Mouse (Mus musculus) stomach, embryonic 14.5 days (tissue): Measurements from ENCODE around the gene Lzts2. TPM values are rescaled to one million over a fixed set of nuclear protein-coding genes. Genes with fewer than 3 reads are reported as not detected.

Experiments used
- ATAC-seq: fragments of 200-750 bp; cut with Nextera tagmentation; 2 replicates; pipeline ENCODE4 v1.8.0; 2017; ENCODE audit warnings: low read depth, moderate TSS enrichment; ENCODE audit not compliant: insufficient number of reproducible peaks, insufficient read depth, low FRiP score
- H3K27ac ChIP-seq: fragments of 300-500 bp; sonication (generic); 2 replicates; pipeline ENCODE4 v1.5.1; 2014; ENCODE audit warnings: mild to moderate bottlenecking, low read length, moderate library complexity, mixed read lengths
- H3K27me3 ChIP-seq: fragments of 300-500 bp; sonication (generic); 2 replicates; pipeline ENCODE4 v1.6.1; 2014; ENCODE audit warnings: low read length, control low read depth, mixed read lengths; ENCODE audit not compliant: control insufficient read depth, insufficient read depth
- H3K36me3 ChIP-seq: fragments of 300-500 bp; sonication (generic); 2 replicates; pipeline ENCODE4 v1.6.1; 2014; ENCODE audit warnings: mild to moderate bottlenecking, control low read depth, low read length, moderate library complexity, mixed read lengths; ENCODE audit not compliant: control insufficient read depth, insufficient read depth
- H3K4me1 ChIP-seq: fragments of 300-500 bp; sonication (generic); 2 replicates; pipeline ENCODE4 v1.6.1; 2014; ENCODE audit warnings: low read length, control low read depth, mixed read lengths; ENCODE audit not compliant: control insufficient read depth, insufficient read depth
- H3K4me2 ChIP-seq: fragments of 300-500 bp; sonication (generic); replicated peaks from 2 replicates; pipeline ENCODE4 v1.6.1; 2014; ENCODE audit warnings: low read depth, low read length, control low read depth
- H3K4me3 ChIP-seq: fragments of 300-500 bp; sonication (generic); 2 replicates; pipeline ENCODE4 v1.5.1; 2014; ENCODE audit warnings: low read depth, low read length, control low read depth
- H3K9ac ChIP-seq: fragments of 300-500 bp; sonication (generic); replicated peaks from 2 replicates; pipeline ENCODE4 v1.6.1; 2014; ENCODE audit warnings: low read depth, mild to moderate bottlenecking, control low read depth, low read length, moderate library complexity, mixed read lengths
- H3K9me3 ChIP-seq: fragments of 300-500 bp; sonication (generic); 2 replicates; pipeline ENCODE4 v1.6.1; 2016; ENCODE audit warnings: low read depth, low read length, control low read depth; ENCODE audit not compliant: control insufficient read depth
- WGBS: fragments of 180-500 bp; shearing (Covaris S2); extraction: QIAGEN DNeasy Blood & Tissue Kit; methylation state at CpG from one replicate; pipeline ENCODE4 v1.1.7; 2014; 5-methylcytosine and 5-hydroxymethylcytosine counted together
- polyA plus RNA-seq: library from polyadenylated mRNA; unstranded; fragments of >200 nt; fragmentation: Nextera tagmentation; extraction: Ambion mirVana; gene quantifications from 2 replicates; pipeline ENCODE4 v1.2.1, GENCODE M21; 2014

Lzts2 gene
- polyA plus RNA-seq, 1 experiment from 2014 or later: 52.5 TPM

DNA sequence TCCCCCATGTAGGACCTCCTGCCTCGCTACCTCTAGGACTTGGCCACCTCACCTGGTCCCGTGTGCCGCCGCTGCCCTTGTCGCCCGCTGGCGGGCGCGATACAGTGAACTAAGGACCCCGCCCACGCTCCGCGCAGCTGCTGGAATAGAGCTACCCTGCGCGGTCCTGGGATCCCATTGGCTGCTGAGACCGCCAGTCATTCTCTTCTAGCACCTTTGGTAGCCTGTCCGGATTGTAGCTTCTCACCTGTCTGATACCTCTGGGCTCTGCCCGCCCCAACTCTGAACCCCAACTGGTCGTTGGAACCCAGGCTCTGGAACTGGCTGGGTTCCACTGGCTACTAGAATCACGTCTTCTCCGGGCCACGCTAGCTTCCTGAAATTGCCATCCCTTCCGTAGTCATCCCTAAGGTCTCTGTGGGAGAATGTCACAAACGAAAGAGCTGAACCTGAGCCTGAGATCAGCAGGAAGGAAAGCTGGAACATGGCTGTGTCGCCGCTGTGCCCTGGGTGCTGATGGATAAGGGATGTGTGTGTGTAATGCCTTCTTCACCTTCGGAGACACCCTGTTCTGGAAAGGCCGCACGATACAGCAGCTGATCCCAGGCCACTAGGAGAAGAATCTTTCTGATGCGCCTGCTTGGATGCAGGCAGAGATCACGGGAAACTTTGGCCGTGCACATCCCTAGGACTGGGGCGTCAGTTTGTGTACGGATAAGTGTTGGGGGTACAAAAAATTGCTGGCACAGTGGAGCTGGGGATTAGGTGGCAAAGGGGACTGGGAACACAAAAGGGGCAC lies 32.5 kb downstream of the Lzts2 start:
- Histone ChIP-seq H3K27ac (peak overlapping the region; percentile 88), H3K4me3 (peak overlapping the region; percentile 45), H3K36me3 (no peaks in the 10 kb centered on the region; the same call in 1 of the 2 replicates), H3K9ac (peak overlapping the region; percentile 41; the same call in 1 of the 2 replicates), H3K4me2 (peak overlapping the region; percentile 81), H3K9me3 (no peaks in the 10 kb centered on the region), H3K4me1 (peaks cover 13% of the 10 kb centered on the region), H3K27me3 (0 out of 2 replicates have a peak, but pooled peaks cover 6% of the 10 kb centered on the region)
- ATAC-seq: peak; percentile 56
- WGBS: 2% methylated on average over 34 of the region's 34 CpGs

DNA sequence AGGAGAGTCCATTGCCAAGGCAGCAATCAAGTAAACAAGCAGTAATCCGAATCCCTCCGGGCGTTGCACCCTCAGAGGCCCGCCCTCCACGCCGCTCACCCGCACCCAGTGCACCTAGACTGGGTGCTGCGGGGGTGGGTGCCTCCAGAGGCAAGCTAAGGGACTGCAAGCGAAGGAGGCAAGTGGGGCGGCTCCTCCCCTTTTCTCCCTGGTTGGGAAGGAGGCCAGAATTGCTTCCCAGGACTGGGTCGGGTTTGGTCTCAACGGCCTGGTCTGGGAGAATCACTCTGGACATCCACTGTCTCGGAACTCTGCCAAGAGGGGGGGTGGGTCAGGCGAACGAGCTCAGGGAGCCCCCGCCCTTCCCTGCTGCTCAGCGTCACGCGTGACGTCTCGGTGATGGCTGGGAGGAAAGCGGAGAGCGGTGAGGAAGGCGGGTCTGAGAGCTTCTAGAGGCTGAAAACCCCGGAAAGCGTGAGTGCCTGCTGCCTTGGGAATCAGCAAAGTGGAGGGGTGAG lies 33.3 kb downstream of the Lzts2 start, which contains the start of gene Sfxn3:
TSS of gene Sfxn3 (plus strand) at position 87 of the 518 bp plus-strand sequence.
- under 1% methylated on average over 26 of the region's 26 CpGs for WGBS
- peaks cover 13% of the 10 kb centered on the region for H3K4me1 ChIP-seq
- peak within 1 kb of the TSS; percentile 81 for H3K4me2 ChIP-seq
- H3K27me3 ChIP-seq: 0 out of 2 replicates have a peak, but pooled peaks cover 6% of the 10 kb centered on the region
- no peaks in the 10 kb centered on the region; the same call in 1 of the 2 replicates for H3K36me3 ChIP-seq
- peak; percentile 83 for ATAC-seq
- H3K9ac ChIP-seq: peak within 1 kb of the TSS; percentile 41
- H3K27ac ChIP-seq: peak within 1 kb of the TSS; percentile 88
- peak within 1 kb of the TSS; percentile 45 for H3K4me3 ChIP-seq
- no peaks in the 10 kb centered on the region for H3K9me3 ChIP-seq

DNA sequence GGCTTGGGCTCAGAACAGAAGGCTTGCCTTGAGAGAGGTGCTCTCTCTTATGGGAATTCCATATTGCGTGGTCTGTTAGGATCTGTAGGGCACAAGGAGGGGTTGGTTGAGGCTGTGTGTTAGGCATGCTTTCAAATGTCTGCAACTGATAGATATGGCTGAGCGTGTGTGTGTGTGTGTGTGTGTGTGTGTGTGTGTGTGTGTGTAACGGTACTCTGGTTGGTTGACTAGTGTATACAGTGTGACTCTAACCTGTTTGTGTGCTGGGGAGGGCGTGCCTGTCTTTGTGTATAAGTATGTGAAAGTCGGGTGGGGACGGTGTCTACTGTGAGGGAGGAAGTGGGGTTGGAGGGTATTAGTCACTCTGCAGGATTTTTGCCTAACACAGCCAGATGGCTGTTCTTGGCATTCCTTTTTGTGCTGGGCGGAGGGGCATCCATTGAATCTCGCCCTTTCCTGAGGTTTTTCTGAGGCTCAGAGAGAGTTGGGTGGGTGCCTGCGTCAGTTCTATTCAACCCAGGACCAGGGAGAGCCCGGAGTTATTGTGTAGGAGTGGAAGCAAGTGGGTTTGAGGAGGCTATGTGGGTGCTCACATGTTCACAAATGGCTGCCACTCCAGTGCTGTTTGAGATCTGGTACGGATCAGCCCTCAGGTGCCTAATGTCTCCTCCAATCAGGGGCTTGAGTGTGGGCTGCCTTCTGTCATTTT lies 33.9 kb downstream of the Lzts2 start:
- Histone ChIP-seq H3K27me3 (0 out of 2 replicates have a peak, but pooled peaks cover 6% of the 10 kb centered on the region), H3K4me1 (peaks cover 13% of the 10 kb centered on the region), H3K4me2 (peak overlapping the region; percentile 81), H3K9me3 (no peaks in the 10 kb centered on the region), H3K36me3 (no peaks in the 10 kb centered on the region; the same call in none of the 2 replicates), H3K9ac (peak overlapping the region; percentile 41), H3K4me3 (peak overlapping the region; percentile 45), H3K27ac (peak overlapping the region; percentile 88)
- ATAC-seq: peak; percentile 75
- 18% methylated on average over 11 of the region's 11 CpGs for WGBS

DNA sequence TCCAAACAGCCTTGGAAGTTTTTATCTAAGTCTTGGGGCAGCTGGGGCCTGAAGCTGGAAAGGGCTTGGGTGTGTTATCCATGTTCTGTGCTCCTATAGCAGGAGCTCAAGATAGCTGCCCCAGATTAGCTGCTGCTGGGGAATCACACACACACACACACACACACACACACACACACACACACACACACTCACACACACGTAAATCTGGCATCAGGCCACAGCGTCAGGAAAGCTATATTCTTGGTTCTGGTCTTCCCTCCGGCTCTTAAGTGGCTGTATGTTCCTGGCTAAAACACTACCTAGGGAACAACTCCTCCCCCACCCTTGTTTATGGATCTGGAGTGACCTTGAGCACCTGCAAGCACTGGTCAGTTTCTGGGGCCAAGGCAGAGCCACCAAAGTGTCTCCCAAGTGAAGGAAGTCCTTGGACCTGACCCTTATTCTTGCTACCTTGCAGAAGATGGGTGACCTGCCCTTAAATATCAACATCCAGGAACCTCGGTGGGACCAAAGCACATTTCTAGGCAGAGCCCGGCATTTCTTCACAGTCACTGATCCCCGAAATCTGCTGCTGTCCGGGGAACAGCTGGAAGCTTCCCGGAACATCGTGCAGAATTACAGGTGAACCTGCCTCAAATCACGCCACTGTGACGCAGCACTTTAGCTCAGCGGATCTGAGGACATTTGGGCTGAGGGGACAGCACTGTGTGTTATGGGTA lies 34.6 kb downstream of the Lzts2 start:
- H3K9me3 ChIP-seq: no peaks in the 10 kb centered on the region
- ATAC-seq: no peak
- peak overlapping the region; percentile 45; the same call in 1 of the 2 replicates for H3K4me3 ChIP-seq
- H3K36me3 ChIP-seq: no peaks in the 10 kb centered on the region; the same call in none of the 2 replicates
- H3K27ac ChIP-seq: peak overlapping the region; percentile 88
- H3K4me1 ChIP-seq: peaks cover 13% of the 10 kb centered on the region
- peak overlapping the region; percentile 41; the same call in 1 of the 2 replicates for H3K9ac ChIP-seq
- 0 out of 2 replicates have a peak, but pooled peaks cover 6% of the 10 kb centered on the region for H3K27me3 ChIP-seq
- peak overlapping the region; percentile 81 for H3K4me2 ChIP-seq
- WGBS: 70% methylated on average over 12 of the region's 12 CpGs

DNA sequence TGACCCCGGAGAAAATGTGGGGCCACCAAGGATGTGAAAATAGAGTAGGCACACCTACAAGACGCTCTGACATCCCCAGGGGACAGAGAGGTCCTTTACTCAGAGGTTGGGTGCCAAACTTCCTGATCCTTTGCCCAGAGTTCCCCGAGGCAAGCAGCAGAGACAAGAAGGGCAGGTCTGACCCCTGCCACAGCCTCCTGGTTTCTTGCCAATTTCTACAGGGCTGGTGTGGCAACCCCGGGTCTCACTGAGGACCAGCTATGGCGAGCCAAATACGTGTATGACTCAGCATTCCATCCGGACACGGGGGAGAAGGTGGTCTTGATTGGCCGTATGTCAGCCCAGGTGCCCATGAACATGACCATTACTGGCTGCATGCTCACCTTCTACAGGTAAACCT lies 35.3 kb downstream of the Lzts2 start:
- 0 out of 2 replicates have a peak, but pooled peaks cover 6% of the 10 kb centered on the region for H3K27me3 ChIP-seq
- H3K27ac ChIP-seq: no peak overlapping the region
- H3K4me2 ChIP-seq: no peak overlapping the region
- H3K4me1 ChIP-seq: peaks cover 13% of the 10 kb centered on the region
- no peak overlapping the region for H3K9ac ChIP-seq
- 74% methylated on average over 9 of the region's 9 CpGs for WGBS
- no peaks in the 10 kb centered on the region; the same call in none of the 2 replicates for H3K36me3 ChIP-seq
- H3K4me3 ChIP-seq: no peak overlapping the region
- no peaks in the 10 kb centered on the region for H3K9me3 ChIP-seq
- no peak for ATAC-seq

DNA sequence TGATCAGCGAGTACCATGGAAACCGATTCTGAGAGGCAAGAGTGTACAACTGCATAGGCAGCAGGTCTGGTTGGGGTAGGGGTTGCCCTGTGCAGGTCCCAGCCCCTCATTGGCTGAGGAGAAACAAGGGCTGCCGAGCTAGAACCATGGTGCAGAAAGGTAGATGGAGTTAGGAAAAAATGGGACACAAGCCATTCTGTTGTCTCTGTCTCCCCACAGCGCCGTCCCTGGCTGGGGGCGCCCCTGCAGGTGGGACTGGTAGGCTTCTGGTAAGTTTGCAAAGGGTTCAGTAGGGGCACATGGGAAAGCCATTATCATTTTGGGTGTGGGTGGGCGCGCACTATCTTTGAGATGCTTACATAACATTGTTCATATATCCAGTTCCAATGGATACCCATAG lies 39.2 kb downstream of the Lzts2 start:
- ATAC-seq: no peak
- no peaks in the 10 kb centered on the region for H3K27me3 ChIP-seq
- 85% methylated on average over 8 of the region's 8 CpGs for WGBS
- no peak overlapping the region for H3K4me2 ChIP-seq
- peaks cover 7% of the 10 kb centered on the region for H3K36me3 ChIP-seq
- no peak overlapping the region for H3K27ac ChIP-seq
- no peak overlapping the region for H3K4me3 ChIP-seq
- H3K9me3 ChIP-seq: no peaks in the 10 kb centered on the region
- H3K9ac ChIP-seq: no peak overlapping the region
- peaks cover 17% of the 10 kb centered on the region for H3K4me1 ChIP-seq

- H3K4me1 ChIP-seq: peaks cover 18% of the 10 kb centered on the region
- WGBS: 79% methylated on average over 6 of the region's 6 CpGs
- ATAC-seq: no peak
- H3K4me2 ChIP-seq: no peak overlapping the region
- H3K9ac ChIP-seq: no peak overlapping the region
- H3K36me3 ChIP-seq: peaks cover 7% of the 10 kb centered on the region
- no peak overlapping the region for H3K27ac ChIP-seq
- no peaks in the 10 kb centered on the region for H3K9me3 ChIP-seq
- no peaks in the 10 kb centered on the region for H3K27me3 ChIP-seq
- no peak overlapping the region for H3K4me3 ChIP-seq
Observed at GRCm38 (mm10) chr19:45054892-45055690, 40.9 kb downstream of the Lzts2 start.
